Mouse (Mus musculus) hindbrain, embryonic 16.5 days (tissue): ENCODE data around the gene Slc25a19. TPM values are rescaled to one million over a fixed set of nuclear protein-coding genes. Genes with fewer than 3 reads are reported as not detected.

Experiments used
- ATAC-seq: fragments of 200-750 bp; cut with Nextera tagmentation; 2 replicates; pipeline ENCODE4 v1.8.0; 2017; ENCODE audit warnings: moderate TSS enrichment, moderate library complexity
- H3K27ac ChIP-seq: fragments of 300-500 bp; sonication (generic); 2 replicates; pipeline ENCODE4 v1.5.1; 2014; ENCODE audit warnings: low read depth, mild to moderate bottlenecking, control low read depth, low read length, moderate library complexity
- H3K27me3 ChIP-seq: fragments of 300-500 bp; sonication (generic); replicated peaks from 2 replicates; pipeline ENCODE4 v1.6.1; 2014; ENCODE audit warnings: low read length; ENCODE audit not compliant: control insufficient read depth, insufficient read depth
- H3K36me3 ChIP-seq: fragments of 300-500 bp; sonication (generic); 2 replicates; pipeline ENCODE4 v1.6.1; 2014; ENCODE audit warnings: mild to moderate bottlenecking, low read length, moderate library complexity, mixed read lengths; ENCODE audit not compliant: control insufficient read depth, insufficient read depth
- H3K4me1 ChIP-seq: fragments of 300-500 bp; sonication (generic); 2 replicates; pipeline ENCODE4 v1.6.1; 2014; ENCODE audit warnings: low read depth, low read length; ENCODE audit not compliant: control insufficient read depth, insufficient read depth
- H3K4me2 ChIP-seq: fragments of 300-500 bp; sonication (generic); 2 replicates; pipeline ENCODE4 v1.6.1; 2014; ENCODE audit warnings: mild to moderate bottlenecking, low read length, control low read depth, moderate library complexity
- H3K4me3 ChIP-seq: fragments of 300-500 bp; sonication (generic); 2 replicates; pipeline ENCODE4 v1.5.1; 2014; ENCODE audit warnings: mild to moderate bottlenecking, low read length, control low read depth, moderate library complexity
- H3K9ac ChIP-seq: fragments of 300-500 bp; sonication (generic); 2 replicates; pipeline ENCODE4 v1.6.1; 2014; ENCODE audit warnings: low read depth, mild to moderate bottlenecking, control low read depth, low read length, moderate library complexity
- H3K9me3 ChIP-seq: fragments of 300-500 bp; sonication (generic); 2 replicates; pipeline ENCODE4 v1.6.1; 2014; ENCODE audit warnings: mild to moderate bottlenecking, low read length, moderate library complexity; ENCODE audit not compliant: control insufficient read depth
- WGBS: fragments of 180-500 bp; shearing (Covaris S2); extraction: QIAGEN DNeasy Blood & Tissue Kit; methylation state at CpG from one replicate; pipeline ENCODE4 v1.1.7; 2014; 5-methylcytosine and 5-hydroxymethylcytosine counted together
- polyA plus RNA-seq: library from polyadenylated mRNA; unstranded; fragments of >200 nt; fragmentation: Nextera tagmentation; extraction: Ambion mirVana; gene quantifications from 2 replicates; pipeline ENCODE4 v1.2.1, GENCODE M21; 2015

The Slc25a19 gene
- polyA plus RNA-seq, 1 experiment from 2014 or later: 49.9 TPM

DNA sequence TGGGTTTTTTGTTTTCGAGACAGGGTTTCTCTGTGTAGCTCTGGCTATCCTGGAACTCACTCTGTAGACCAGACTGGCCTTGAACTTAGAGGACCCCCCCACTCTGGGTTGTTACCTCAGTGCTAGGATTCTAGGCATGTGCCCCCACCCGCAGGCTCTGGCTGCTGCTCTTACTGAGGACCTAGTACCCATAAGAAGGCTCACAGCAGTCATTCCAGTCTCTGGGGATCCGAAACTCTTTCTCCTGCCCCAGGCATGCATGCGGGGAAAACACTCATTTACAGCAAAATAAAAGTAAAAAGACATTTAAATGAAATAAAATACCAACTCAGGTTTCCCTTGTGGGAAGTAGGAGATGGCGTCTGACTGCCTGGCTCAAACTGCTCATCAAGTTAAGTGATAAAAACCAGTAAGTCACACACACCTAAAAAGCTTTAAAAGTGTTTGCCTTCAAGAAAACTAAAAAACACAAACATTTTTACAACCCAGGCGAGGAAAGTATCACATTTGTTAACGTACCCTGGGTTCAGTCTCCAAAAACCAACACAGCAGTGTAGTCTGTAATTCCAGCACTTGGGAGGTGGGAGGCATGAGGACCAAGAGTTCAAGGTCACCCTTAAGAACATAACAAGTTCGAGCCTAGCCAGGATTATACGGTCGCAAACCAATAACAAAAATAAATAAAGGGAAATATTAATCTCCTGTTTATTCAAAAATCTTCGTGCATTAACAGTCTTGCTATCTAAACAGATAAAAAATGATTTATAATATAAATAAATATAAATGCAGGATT lies 1.1 kb downstream of the Slc25a19 start:
- Histone ChIP-seq H3K36me3 (peaks cover 12% of the 10 kb centered on the region), H3K27ac (no peak overlapping the region), H3K27me3 (no peaks in the 10 kb centered on the region), H3K4me3 (peak overlapping the region; percentile 63), H3K9ac (peak overlapping the region; percentile 76), H3K9me3 (no peaks in the 10 kb centered on the region), H3K4me2 (peak overlapping the region; percentile 85), H3K4me1 (peaks cover 9% of the 10 kb centered on the region)
- ATAC-seq: no peak
- WGBS: 57% methylated on average over 11 of the region's 11 CpGs

DNA sequence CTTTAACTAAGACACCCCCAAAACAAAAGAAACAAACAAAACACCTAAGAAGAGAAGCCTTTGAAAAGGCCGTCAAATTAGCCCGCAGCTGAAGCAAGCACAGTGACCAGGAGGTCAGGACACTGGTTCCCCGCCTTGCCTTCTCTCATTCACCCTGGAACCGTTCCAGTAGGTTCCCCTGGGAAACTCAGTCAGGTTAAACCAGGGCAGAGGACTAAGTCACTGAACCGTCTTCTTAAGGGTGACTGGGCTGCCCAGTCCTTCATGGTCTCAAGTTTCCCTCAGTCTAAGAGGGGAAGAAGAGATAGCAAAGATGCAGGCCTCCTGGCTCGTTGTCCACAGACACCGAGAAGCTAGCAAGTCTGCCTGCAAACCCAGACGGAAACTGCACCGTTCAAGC lies 2.2 kb downstream of the Slc25a19 start:
- no peaks in the 10 kb centered on the region for H3K9me3 ChIP-seq
- H3K27me3 ChIP-seq: no peaks in the 10 kb centered on the region
- peaks cover 9% of the 10 kb centered on the region for H3K4me1 ChIP-seq
- peaks cover 15% of the 10 kb centered on the region for H3K36me3 ChIP-seq
- no peak overlapping the region for H3K4me2 ChIP-seq
- ATAC-seq: no peak
- WGBS: 82% methylated on average over 9 of the region's 9 CpGs
- no peak overlapping the region for H3K27ac ChIP-seq
- no peak overlapping the region for H3K9ac ChIP-seq
- H3K4me3 ChIP-seq: no peak overlapping the region

DNA sequence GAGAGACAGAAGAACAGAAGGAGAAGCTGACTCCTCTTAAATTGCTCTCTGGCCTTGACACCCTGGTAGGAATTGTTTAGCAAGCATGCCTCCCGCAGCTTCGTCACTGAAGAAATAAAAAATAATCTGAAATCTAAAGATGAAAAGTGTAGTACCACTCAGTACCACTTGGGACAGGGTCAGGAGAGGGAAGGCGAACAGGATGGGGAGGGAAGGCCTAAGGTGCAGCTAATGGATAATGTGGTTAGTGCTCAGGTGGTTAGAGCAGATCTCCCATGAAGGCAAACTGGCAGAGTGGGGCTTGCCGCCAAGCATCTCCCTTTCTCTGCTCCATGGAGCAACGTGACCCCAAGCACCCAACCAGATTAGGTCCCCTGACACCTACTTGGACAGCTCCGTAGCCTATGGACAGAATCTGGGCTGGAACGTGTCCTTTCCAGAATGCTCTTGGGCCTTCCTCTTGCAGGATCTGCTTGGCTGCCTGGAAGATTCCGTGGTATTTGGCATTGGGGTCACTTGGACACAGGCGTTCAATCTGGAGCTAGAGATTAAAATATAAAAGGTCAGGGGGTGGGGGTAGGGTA lies 4.5 kb downstream of the Slc25a19 start:
- Histone ChIP-seq H3K4me1 (peaks cover 7% of the 10 kb centered on the region), H3K36me3 (peaks cover 18% of the 10 kb centered on the region), H3K27ac (no peak overlapping the region), H3K27me3 (no peaks in the 10 kb centered on the region), H3K4me3 (no peak overlapping the region), H3K9me3 (no peaks in the 10 kb centered on the region), H3K4me2 (no peak overlapping the region), H3K9ac (no peak overlapping the region)
- WGBS: 75% methylated on average over 9 of the region's 9 CpGs
- ATAC-seq: no peak

DNA sequence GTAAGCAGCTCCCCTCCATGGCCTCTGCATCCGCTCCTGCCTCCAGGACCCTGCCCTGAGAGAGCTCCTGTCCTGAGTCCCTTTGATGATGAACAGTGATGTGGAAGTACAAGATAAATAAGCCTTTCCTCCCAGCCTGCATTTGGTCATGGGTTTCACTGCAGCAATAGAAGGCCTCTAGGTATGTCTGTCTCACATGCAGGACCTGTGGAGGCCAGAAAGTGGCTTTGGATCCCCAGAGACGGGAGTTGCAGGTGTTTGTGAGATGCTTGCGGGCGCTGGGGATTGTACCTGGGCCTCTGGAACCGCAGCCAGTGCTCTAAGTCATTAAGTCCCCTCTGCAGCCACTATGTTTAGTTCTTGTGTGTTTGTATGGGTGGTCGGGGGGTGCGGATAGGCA lies 8.1 kb downstream of the Slc25a19 start:
- Histone ChIP-seq H3K27ac (no peak overlapping the region), H3K4me1 (no peaks in the 10 kb centered on the region), H3K4me3 (no peak overlapping the region), H3K27me3 (no peaks in the 10 kb centered on the region), H3K36me3 (peaks cover 27% of the 10 kb centered on the region), H3K9ac (no peak overlapping the region), H3K9me3 (no peaks in the 10 kb centered on the region), H3K4me2 (no peak overlapping the region)
- ATAC-seq: no peak
- WGBS: 95% methylated on average over 7 of the region's 7 CpGs

DNA sequence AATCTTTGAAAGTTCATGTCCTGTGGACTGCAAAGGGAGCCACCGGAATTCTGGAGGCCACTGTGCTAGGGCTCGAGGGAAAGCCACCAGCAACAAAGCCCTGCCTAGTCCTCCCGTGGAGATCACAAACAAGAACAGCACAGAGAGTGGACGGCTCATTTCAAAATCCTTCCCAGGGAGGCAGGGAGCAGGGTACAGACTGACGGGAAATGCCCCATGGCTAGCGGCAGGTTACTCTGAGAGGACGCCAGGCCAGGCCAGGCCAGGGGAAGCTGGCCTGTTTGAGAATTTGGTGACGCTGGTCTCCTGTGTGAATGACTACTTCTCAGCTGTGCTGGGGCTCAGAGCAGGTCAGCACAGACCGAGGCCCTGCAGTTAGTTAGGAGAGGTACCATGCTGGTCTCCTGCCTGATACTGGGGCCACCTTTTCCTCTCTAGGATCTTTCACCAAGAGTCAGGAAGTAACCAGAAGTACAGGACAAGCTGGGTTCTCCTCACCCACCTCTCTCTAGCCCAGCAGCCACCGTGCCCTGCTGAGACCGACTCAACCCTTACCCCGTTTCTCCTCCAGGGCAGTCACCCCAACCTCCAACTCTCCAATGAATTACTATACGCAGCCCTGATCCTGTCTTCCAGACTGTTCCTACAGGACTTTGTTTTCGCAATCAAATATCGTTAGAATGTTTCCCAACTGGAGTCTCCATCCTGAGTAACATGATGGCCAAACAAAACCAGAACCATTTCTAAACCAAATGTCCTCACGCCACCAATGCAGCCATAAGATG lies 9.2 kb downstream of the Slc25a19 start:
- Histone ChIP-seq H3K27me3 (peaks cover 3% of the 10 kb centered on the region; the same call in 1 of the 2 replicates), H3K4me3 (no peak overlapping the region), H3K4me2 (no peak overlapping the region), H3K9ac (no peak overlapping the region), H3K27ac (no peak overlapping the region), H3K4me1 (no peaks in the 10 kb centered on the region), H3K9me3 (no peaks in the 10 kb centered on the region), H3K36me3 (peaks cover 27% of the 10 kb centered on the region)
- 90% methylated on average over 16 of the region's 16 CpGs for WGBS
- no peak for ATAC-seq

DNA sequence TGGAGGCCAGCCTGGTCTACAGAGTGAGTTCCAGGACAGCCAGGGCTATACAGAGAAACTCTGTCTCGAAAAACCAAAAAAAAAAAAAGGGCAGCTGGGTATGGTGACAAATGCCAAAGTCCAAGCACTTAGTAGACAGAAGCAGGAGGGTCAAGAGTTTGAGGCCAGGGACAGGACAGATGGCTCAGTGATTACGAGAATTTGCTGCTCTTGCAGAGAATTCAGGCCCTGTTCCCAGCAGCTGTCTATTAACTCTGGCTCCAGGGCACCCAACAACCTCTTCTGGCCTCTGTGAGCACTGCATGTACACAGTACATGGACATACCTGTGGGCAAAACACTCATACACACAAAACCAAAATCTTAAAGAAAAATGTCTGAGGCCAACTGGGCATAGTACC lies 10.1 kb downstream of the Slc25a19 start:
- 96% methylated on average over 2 of the region's 2 CpGs for WGBS
- H3K4me2 ChIP-seq: no peak overlapping the region
- H3K4me1 ChIP-seq: peaks cover 6% of the 10 kb centered on the region
- H3K27ac ChIP-seq: no peak overlapping the region
- no peaks in the 10 kb centered on the region for H3K9me3 ChIP-seq
- no peak for ATAC-seq
- H3K36me3 ChIP-seq: peaks cover 25% of the 10 kb centered on the region
- H3K27me3 ChIP-seq: peaks cover 3% of the 10 kb centered on the region; the same call in 1 of the 2 replicates
- no peak overlapping the region for H3K4me3 ChIP-seq
- no peak overlapping the region for H3K9ac ChIP-seq

DNA sequence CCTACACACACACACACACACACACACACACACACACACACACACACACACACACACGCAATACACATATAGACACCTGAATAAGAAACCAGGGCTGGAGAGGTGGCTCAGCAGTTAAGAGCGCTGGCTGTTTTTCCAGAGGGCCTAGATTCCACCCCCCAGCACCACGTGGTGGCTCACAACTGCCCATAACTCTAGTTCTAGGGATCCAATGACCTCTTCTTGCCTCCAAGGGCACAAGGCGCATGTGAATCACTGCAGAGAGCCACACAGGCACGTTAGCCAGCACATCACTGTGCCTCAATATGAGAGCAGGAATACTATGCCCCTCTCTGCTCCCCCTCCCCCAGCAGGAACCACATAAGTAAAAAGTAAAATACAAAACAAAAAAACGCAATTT lies 11.2 kb downstream of the Slc25a19 start:
- Histone ChIP-seq H3K27ac (no peak overlapping the region), H3K36me3 (peaks cover 14% of the 10 kb centered on the region)

DNA sequence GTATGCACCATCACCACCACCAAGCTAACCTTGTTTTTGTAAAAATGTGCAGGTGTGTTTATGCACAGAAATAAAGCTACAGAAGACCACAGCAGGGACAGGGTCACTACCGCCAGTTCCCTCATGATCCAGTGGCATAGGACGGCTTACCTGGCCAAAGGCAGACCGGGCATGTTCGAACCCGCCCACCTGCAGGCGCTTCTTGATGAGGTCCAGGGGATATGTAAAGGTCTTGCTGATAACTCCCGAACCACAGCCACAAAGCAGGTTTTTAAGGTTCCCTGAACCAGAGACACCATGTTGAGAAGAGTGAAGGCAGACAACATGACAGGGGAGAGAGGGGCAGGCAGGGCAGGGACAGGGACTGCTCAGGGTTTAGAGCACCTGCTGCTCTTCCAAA lies 11.7 kb downstream of the Slc25a19 start:
- H3K9ac ChIP-seq: no peak overlapping the region
- H3K9me3 ChIP-seq: no peaks in the 10 kb centered on the region
- H3K4me3 ChIP-seq: no peak overlapping the region
- peaks cover 14% of the 10 kb centered on the region for H3K36me3 ChIP-seq
- H3K4me2 ChIP-seq: no peak overlapping the region
- peaks cover 3% of the 10 kb centered on the region; the same call in 1 of the 2 replicates for H3K27me3 ChIP-seq
- H3K4me1 ChIP-seq: peaks cover 14% of the 10 kb centered on the region
- WGBS: 93% methylated on average over 7 of the region's 7 CpGs
- no peak overlapping the region for H3K27ac ChIP-seq
- no peak for ATAC-seq

More for the DNA sequence above, 11.2 kb downstream of the Slc25a19 start:
- WGBS: 78% methylated on average over 6 of the region's 6 CpGs
- Histone ChIP-seq H3K4me2 (no peak overlapping the region), H3K27me3 (peaks cover 3% of the 10 kb centered on the region; the same call in 1 of the 2 replicates), H3K4me3 (no peak overlapping the region), H3K9me3 (no peaks in the 10 kb centered on the region), H3K4me1 (peaks cover 10% of the 10 kb centered on the region), H3K9ac (no peak overlapping the region)
- ATAC-seq: no peak

DNA sequence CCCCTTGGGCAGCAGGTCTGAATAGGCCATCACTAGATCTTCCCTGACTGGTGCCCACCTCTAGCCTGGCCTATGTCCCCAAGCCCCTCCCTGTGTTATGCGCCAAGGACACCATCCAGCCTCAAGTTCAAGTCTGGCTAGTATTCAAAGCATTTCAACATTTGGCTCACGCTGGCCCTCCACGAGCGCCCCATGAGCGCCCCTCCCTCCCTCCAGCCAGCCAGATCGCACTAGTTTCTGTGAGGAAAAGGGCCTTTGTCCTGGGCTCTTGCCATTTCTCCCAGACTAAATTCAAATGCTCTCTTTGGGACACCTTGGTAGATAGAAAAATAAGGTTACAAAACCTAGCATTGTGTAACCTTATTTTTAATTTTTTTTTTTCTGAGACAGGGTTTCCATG lies 12.2 kb downstream of the Slc25a19 start:
- Histone ChIP-seq H3K36me3 (peaks cover 13% of the 10 kb centered on the region), H3K9me3 (no peaks in the 10 kb centered on the region), H3K27me3 (peaks cover 3% of the 10 kb centered on the region; the same call in 1 of the 2 replicates), H3K9ac (no peak overlapping the region), H3K4me3 (no peak overlapping the region), H3K4me1 (peaks cover 14% of the 10 kb centered on the region), H3K27ac (no peak overlapping the region), H3K4me2 (no peak overlapping the region)
- ATAC-seq: no peak
- WGBS: 94% methylated on average over 6 of the region's 6 CpGs
